Mouse (Mus musculus): Measurements from ENCODE around the gene Dcakd.
A peak's percentile ranks its signal among the peaks of the same experiment; 100 is the strongest.

Dcakd gene

DNA sequence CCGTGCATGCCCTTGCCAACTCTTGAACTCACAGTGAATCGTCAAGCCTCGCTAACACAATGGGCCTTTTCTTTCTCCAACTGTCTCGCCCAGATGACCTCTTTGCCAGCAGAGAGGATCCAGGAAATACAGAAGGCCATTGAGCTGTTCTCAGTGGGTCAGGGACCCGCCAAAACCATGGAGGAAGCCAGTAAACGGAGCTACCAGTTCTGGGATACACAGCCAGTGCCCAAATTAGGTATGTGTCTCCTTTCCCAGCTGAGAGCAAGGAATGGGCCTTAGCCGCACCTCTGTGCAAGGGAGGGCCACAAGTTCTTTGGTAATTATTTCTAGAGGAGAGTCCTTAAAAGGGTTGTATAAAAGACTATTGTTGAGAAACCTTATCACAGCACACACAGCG lies 18.2 kb upstream of the Dcakd start:
- no peak for DNase-seq (ENCODE audit: low spot score in 2 of 2)

DNA sequence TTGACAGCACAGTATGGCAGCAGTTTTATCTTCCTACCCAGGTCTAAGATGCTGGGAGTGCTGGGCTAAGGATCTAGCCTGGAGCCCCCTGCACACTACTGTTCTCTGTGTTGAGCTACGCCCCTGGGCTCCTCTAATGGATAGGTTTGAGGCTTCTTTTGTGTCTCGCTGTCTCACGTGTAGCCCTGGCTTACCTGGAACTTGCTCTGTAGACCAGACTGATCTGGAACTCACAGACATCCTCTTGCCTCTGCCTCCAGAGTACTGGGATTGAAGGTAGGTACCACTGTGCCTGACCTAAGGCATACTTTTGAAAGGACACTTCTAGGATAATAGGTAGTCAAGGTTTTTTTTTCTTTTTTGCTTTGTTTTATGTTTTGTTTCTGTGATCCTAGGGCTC lies 15.8 kb upstream of the Dcakd start:
- no peak for DNase-seq (ENCODE audit: low spot score in 2 of 2)

DNA sequence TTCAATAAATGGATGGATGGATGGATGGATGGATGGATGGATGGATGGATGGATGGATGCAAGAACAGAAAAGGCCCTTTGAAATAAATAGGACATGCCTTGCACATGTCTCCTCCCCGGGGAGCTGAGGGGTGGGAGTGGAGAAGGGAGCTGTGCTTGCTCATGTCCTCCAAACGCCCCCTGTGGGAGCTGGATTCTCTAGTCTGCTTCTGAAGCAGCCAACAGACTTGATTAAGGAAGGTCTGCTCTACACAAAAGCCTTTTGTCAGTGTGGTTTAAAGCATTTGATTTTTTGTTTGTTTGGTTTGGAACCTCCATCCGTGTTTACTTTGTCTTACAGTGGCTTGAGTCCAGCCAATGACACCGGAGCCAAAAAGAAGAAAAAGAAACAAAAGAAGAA lies 14.7 kb upstream of the Dcakd start:
- no peak for DNase-seq (ENCODE audit: low spot score in 2 of 2)

DNA sequence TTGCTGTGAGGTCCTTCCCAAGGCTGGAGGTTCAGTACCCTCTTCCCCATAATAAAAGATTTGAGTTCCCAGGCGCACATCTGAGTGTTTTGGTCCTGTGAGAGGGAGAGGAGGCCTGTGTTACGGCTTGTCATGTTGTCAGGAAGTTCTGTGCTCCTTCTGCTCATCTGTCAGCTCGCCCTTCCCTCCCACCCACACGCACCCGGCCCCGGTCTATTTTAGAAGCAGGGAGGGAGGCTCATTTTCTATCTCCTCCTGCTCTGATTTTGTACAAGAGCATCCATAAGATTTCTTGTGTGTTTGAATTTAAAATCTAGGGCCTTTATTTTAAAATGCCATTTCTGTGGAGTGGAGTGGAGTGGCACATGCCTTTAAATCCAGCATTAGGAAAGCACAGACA lies 9.9 kb upstream of the Dcakd start:
- DNase-seq (ENCODE audit: low spot score in 2 of 2) = peak; percentile 57

DNA sequence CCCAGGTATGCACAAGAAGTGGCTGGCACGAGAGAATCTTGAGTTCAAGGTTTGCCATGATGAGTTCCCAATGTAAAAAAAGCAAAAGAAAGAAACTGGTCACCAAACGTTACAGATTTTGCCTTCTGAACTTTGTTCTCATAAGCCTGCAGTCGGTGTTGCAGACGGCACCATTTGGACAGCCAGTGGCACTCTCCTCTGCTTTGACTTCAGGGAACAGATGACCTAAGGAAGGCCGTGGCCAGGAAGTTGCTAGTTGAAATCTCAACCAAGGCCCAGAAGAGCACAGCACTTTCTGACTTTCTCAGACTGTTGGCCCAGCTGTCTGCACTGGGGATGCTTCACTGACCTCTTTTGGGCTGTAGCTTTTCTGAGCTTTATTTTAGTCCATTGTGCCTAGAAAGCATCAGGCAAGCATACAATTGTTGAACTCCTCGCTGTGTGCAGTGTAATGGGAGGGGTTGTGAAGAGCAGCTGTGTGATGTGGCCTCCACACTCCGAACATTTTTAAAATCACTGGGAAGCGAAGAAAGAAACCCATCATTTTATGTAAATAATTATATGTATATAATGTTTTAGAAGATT lies 8.8 kb upstream of the Dcakd start:
- DNase-seq (ENCODE audit: low spot score in 2 of 2) = no peak

DNA sequence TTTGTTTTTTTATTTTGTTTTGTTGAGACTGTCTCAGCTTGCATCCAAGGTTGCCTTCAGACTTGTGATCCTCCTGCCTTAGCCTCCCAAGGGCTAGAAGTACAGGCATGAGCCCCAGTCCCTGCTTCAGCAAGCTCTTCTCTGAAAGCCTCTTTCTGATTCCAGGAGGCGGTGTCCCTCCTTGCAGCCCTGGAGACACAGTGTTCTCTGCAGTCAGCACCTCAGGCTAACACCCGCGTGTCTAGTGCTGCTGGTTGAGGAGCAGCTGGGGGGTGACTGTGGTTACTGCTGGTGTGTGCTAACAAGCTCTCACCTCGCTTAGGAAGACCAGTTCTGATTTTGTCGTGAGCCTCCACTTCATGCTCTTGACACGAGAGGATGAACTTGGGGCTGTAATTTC lies 6.9 kb upstream of the Dcakd start:
- DNase-seq (ENCODE audit: low spot score in 2 of 2) = peak in 1 of 2 experiments; percentile 54

DNA sequence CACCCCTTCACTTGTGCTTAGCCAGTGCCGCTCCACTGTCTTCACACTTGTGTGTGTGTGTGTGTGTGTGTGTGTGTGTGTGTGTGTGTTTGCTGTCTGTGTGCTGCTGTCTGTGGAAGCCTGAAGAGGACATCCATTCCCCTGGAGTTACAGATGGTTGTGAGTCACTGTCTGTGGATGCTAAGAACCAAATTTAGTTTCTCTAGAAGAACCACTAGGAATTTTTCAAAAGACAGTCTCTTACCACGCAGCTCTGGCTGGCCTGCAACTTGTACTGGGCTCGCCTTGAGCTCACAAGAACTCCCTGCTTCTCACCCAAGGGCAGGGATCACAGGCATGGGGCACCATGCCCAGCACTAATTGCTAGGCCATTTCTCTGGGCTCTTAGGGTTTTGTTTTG lies 4.9 kb upstream of the Dcakd start:
- peak; percentile 63 to 81 for DNase-seq (ENCODE audit: low spot score in 2 of 2)

DNA sequence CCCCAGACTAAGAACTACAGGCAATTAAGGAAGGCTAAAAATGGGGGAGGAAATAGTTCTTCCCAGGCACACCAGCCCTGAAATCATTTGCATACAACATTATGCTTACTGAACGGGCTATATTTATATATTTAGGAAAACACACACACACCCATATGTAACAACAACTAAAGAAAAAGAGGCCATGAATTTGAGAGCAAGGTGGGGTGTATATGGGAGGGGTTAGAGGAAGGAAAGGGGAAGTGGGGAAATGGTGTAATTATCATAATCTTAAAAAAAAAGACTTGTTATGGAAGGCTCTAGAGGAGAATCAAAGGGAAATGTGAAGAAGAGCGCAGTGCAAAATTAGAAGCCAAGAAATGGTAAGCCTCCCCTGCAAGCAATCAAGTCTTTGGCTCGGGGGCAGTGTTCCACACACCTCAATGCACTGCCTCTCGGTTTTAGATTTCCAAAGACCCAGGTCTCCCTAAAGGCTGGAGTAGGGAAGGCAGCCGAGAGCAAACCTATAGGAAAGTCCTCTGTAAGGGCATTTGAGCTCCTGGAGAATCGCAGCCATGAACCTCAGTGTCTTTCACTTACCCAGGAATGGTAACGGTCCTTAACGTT lies 460 bp downstream of the Dcakd start:
- DNase-seq (ENCODE audit: low spot score in 2 of 2) = no peak

DNA sequence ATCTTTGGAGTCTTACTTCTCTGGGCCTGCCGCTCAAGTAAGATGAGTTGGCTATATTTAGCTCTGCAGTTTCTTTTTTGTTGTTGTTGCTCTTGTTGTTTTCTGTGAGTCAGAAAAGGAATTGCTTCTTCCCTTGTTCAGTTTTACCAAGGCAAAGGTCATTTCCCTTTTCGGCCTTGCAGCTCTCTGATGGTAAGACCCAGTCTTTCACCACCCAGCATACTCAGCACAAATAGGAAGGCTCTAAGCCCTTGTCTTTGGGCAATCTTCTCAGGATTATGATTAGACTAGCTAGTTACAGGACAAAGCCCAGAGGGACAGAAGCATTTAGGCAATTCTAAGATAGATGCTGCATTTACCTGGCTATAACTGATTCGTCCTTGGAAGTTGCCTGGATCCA lies 1.2 kb downstream of the Dcakd start:
- DNase-seq (ENCODE audit: low spot score in 2 of 2) = no peak

DNA sequence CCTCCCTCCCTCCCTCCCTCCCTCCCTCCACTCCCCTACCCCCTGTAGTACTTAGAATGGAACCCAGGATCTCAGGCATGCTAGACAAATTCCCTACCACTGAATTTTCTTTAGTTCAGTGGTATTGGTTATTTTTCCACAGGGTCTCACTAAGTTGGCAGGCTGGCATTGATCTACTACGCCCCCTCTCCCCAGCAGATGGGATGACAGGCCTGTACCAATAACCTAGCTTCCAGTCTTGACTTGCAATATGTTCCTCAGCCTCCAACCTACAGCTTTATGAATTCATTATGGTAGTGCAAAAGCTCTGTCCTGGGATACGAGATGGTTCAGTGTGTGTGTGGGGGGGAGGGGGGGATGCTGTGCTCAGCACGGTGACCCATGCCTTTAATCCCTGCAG lies 4.2 kb downstream of the Dcakd start:
- DNase-seq (ENCODE audit: low spot score in 2 of 2) = no peak

DNA sequence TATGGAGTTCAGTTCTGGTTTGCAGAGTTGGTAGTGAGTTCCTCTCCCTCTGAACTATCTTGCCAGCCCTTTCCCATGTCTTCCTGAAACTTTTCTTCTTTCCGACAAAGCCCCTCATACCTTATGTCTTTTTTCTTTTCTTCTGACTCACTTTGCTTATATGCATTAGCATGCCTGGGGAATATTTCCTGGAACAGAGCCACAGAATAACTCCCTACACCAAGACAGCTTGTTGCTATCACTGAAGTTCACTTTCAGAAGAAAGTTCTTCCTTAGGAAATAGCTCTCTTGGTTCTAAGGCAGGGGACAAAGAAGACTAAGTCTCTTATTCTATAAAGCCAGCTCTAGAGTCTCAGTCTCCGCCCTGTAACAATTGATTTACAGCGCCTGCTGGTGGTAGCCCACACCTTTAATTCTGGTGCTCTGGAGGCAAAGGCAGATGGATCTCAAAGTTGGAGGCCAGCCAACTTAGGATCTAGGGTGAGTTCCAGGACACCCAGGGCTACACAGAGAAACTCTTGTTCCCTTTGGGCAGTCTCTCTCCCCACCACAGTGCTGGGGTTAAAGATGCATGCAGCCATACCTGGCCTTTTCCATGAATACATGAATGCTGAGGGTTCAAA lies 7.3 kb downstream of the Dcakd start:
- no peak for DNase-seq (ENCODE audit: low spot score in 2 of 2)

DNA sequence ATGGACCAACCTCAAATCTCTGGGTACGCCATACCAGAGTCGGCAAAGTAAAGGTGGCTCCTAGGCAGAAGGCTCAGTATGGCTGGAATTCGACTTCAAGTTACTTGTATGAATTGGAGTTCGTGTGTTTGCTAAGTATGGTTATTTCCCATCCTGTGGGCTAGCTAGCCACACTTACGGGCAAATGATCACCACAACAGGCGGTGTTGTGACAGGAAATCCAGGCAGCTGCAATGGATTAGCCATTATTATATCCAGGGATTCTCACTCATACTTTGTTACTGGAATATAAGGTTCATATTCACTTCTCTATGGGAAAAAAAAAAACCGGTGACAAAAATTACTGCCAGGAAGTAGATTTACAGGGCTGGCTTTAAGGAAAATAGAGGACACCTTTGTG lies 8.8 kb downstream of the Dcakd start:
- DNase-seq (ENCODE audit: low spot score in 2 of 2) = no peak

DNA sequence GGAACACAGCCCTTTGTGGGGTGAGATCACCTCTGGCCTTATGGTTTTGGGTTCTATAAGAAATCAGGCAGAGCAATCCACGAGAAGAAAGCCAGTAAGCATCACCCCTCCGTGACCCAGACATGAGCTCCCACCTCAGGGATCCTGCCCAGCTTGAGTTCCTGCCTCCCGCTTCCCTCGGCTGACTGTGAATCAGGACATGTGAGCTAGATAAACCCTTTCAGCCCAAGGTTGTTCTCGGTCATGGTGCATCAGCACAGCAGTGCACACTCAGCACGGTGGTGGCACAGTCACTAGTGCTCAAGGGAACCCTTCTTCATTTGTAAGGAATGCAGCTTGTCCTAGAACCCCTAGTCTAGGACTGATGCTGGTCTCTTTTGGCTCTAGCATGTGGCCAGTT lies 9.3 kb downstream of the Dcakd start:
- no peak for DNase-seq (ENCODE audit: low spot score in 2 of 2)

DNA sequence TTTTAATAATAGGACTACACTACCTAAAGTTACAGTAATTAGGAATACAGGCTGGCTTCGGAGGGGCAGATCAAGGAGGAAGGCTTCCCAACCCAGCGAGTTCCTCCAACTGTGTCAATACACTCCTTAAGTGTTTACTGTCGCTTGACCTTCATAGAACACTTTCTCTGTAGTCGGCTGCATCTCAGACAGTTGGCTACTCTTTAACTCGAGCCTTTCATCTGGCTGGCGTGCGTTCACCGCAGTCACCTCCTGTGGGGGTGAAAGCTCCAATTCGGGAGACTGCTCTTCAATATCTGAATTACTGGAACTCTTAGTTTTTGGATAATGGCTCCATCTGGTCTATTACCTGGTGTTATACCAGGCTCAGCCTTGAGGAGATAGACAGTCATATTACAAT lies 10.5 kb downstream of the Dcakd start:
- no peak for DNase-seq (ENCODE audit: low spot score in 2 of 2)

DNA sequence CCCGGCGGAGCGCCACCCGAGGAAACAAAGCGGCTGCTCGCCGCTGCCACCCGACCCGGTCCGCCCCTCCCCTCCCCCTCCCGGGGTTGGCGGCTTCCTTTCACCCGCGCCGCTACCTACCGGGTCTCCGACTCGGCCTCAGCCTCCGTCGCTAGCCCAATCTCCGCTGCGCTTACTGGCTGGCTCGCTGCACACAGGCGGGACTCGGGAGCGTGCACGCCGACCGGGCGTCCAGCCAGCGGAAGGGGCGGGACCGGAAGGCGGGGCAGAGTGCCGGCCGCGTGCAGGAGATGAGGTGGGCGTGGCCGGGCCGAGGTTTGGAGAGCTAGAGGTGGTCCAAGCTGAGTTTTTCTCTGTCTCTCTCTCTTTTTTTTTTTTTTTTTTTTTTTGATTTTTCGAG lies 11.2 kb downstream of the Dcakd start:
- peak; percentile 96 to 97 for DNase-seq (ENCODE audit: low spot score in 2 of 2)

DNA sequence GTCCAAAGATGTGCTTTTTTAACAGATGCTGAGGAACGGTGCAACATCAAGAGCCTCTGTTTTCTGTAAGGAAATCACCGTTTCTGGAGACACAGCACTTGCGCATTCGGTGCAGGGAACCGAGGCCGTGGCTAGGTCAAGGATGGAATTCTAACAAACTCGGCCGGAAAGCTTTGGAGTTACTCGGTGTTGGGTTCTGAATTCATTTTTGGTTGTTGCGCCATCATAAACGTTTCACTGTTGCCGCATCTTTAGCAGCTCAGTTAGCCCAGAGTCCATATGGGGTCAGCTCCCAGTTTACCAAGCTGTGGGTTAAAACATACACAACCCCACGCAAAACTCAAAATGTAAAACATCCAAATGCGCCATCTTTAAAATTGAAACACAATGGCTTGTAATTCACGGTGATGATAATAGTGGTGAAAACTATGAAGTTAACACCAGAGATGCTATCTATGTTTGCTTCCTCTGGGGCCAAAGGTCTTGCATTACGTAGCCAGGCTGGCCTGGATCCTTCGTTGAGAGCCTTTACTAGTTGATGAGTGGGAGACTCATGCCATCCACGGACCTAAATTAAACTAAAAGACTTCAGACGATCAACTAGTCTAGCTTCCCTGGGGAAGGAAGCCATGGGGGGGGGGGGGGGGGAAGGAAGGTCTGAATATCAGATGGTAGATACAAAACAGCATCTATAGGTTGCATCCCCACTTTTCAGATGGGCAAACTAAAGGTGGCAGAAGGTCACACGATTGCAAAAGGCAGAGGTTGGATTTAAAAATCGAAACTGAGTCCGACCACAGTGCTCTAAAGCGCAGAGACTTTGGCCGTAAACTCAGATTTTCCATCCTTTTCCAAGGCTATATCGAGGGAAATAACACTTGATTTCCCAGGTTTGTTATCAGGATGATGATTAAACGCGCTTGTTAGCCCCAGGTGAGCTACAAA lies 12.0 kb downstream of the Dcakd start:
- no peak for DNase-seq (ENCODE audit: low spot score in 2 of 2)

DNA sequence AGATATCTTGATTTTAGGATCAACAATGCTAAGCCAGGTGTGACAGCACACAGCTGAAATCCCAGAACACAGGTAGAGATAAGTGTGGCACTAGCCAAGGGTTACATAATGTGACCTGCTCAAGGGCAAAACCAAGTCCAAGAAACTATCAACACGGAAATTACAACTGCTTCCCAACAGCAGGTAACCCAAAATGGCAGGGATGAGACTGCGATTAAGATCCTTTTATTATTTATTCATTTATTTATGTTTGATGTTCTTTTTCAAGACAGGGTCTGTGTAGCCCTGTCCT lies 17.0 kb downstream of the Dcakd start:
- DNase-seq (ENCODE audit: low spot score in 2 of 2) = no peak

DNA sequence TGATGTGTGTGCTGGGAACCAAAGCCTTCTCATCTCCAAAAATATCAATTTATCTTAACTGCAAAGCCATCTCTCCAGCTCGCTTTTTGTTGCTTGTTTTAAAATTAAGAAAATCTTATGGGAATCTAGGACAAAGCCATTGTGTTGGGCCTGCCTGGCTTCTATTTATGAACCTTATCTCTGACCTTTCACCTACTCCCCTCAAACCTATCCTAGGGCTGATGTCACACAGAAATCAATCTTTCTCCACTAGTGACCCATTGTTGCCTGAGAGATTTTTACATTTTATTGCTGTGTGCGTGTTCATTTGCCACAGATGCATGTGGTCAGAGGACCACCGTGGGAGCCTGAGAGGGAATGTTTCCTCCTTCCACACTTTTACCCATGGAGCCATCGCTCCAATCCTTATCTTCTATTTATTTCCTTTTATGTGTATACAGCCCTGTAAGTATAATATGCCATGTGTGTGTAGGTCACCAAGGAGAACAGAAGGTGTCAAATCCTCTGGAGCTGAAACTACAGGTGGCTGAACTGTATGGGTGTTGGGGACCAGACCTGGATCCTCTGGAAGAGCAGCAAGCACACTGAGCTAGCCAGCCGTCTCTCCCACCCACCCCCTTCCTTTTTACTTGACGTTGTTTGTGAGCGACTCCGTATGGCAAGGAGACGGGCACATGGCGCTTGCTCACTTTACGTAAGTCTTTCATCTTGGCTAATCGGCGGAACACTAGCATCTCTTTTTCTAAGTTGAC lies 17.5 kb downstream of the Dcakd start:
- DNase-seq (ENCODE audit: low spot score in 2 of 2) = no peak

DNA sequence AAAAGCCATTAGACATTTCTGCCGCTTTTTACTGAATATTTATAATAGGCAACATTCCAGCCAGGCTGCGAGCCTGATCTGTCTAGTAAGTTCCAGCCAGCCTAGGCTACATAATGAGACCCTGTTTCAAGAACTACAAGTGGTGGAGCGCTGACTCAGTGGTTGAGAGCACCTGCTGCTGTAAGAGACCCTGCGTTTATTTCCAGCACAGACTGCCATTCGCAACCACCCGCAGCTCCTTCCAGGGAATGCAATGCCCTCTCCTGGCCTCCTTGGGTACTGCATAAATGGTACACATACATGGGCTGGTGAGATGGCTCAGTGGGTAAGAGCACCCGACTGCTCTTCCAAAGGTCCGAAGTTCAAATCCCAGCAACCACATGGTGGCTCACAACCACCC lies 18.9 kb downstream of the Dcakd start:
- DNase-seq (ENCODE audit: low spot score in 2 of 2) = no peak

DNA sequence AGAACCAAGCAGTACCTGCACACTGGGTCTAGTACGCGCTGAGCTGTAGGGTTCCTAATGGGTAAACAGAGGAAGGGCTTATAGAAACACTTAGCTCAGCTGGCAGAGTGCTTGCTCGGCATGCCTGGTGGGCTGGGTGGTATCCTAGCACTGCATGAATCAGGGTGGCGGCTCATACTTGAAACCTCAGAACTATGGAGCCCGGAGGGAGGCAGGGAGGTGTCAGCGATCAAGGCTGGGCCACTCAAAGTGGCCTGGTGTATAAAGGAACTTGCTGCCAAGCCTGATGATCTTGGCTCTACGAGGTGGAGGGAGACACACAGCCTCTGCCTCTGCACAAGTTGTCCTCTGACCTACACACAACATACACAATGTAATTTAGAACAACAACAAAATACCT lies 19.6 kb downstream of the Dcakd start:
- no peak for DNase-seq (ENCODE audit: low spot score in 2 of 2)

DNA sequence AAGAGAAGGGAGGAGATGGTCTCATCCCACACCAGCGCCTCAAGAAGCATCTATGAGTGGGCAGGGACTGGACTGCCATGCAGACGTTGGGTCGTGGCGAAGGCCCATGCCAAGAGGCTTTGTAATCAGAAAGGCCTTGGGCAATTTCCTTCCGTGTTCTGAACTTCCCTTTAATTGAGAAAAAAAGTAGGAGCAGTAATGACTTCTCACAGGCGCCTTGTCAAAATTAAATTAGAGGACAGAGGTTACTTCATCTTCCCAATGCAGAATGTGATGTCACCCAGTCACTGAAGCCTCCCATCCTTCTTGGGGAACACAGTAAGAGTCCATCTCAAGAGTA lies 21.2 kb downstream of the Dcakd start:
- no peak for DNase-seq (ENCODE audit: low spot score in 2 of 2)

DNA sequence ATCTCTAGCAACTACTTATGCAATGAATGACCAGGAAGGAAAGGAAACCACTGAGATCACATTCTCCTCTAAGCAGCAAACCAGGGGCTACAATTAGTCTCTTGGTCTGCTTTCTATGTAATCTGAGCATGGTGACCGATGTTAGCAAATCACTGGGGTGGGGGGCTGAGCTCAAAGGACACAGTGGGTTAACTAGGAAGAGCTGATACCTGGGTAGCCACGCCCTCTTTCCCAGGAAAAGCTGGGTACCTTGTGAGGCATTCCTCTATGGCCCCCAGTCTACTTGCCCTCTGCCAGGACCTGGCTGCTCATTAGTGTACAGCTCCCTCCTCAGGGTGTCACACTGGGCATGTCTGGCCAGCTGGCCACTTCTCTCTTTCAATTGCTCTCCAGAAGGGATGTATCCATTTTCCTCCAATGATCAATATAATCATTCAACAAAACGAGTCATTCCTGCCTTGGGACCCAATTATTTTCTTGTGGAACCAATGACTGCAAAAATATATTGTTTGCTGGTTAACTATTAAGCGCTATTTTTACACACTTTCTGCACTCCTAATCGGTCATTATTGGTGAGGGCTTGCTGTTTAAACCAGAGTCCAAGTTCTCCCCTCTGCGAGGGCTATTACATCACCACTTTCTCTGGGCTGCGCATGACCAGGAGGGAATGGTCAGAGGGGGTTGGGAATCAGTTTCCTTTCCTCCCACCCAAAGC lies 21.7 kb downstream of the Dcakd start:
- no peak for DNase-seq (ENCODE audit: low spot score in 2 of 2)

Data from frontal cortex, postnatal 36 days (tissue).